Mouse (Mus musculus): Measurements from ENCODE around the gene Pla2g7. TPM values are rescaled to one million over a fixed set of nuclear protein-coding genes. Genes with fewer than 3 reads are reported as not detected.

The Pla2g7 gene
- polyA plus RNA-seq, 1 experiment: 2.9 TPM

GRCm38 (mm10) chr17:43640825-43641224 lies 72.9 kb downstream of the Pla2g7 start:
- Histone ChIP-seq H3K4me3 (ENCODE audit: insufficient read depth, poor library complexity, severe bottlenecking) (no peak overlapping the region), H3K79me3 (ENCODE audit: low read depth) (no peaks in the 10 kb centered on the region), H3K36me3 (ENCODE audit: control insufficient read depth, insufficient read depth) (peaks cover 13% of the 10 kb centered on the region), H3K79me2 (ENCODE audit: control insufficient read depth, insufficient read depth) (no peaks in the 10 kb centered on the region), H3K27me3 (ENCODE audit: control insufficient read depth, insufficient read depth, insufficient read length) (no peaks in the 10 kb centered on the region), H3ac (ENCODE audit: control insufficient read depth, insufficient read length, low read depth) (no peak overlapping the region)
- TF ChIP-seq MYOG (IDR thresholded peaks at IDR 0.05; ENCODE audit: control insufficient read depth, extremely low read depth, insufficient read length): no peak
- TF ChIP-seq MYOD1 (IDR thresholded peaks at IDR 0.05; ENCODE audit: control insufficient read depth, insufficient read length, low read depth): no peak
- TF ChIP-seq CTCF (IDR thresholded peaks at IDR 0.05; ENCODE audit: control insufficient read depth, insufficient read depth, insufficient read length): no peak
- no peak for TF ChIP-seq CEBPB (IDR thresholded peaks at IDR 0.05; ENCODE audit: low read depth)
- no peak for TF ChIP-seq MAX (IDR thresholded peaks at IDR 0.05)
- TF ChIP-seq USF1 (IDR thresholded peaks at IDR 0.05; ENCODE audit: low read depth): no peak
- TF ChIP-seq FOSL1 (IDR thresholded peaks at IDR 0.05; ENCODE audit: insufficient read depth, low read length, poor library complexity, severe bottlenecking): no peak

- Histone ChIP-seq H3K79me3 (ENCODE audit: low read depth) (no peaks in the 10 kb centered on the region), H3K27me3 (ENCODE audit: control insufficient read depth, insufficient read depth, insufficient read length) (no peaks in the 10 kb centered on the region), H3ac (ENCODE audit: control insufficient read depth, insufficient read length, low read depth) (no peak overlapping the region), H3K4me3 (ENCODE audit: insufficient read depth, poor library complexity, severe bottlenecking) (no peak overlapping the region), H3K36me3 (ENCODE audit: control insufficient read depth, insufficient read depth) (peaks cover 13% of the 10 kb centered on the region), H3K79me2 (ENCODE audit: control insufficient read depth, insufficient read depth) (no peaks in the 10 kb centered on the region)
- TF ChIP-seq USF1 (IDR thresholded peaks at IDR 0.05; ENCODE audit: low read depth) (no peak), CEBPB (IDR thresholded peaks at IDR 0.05; ENCODE audit: low read depth) (no peak), FOSL1 (IDR thresholded peaks at IDR 0.05; ENCODE audit: insufficient read depth, low read length, poor library complexity, severe bottlenecking) (no peak), MYOD1 (IDR thresholded peaks at IDR 0.05; ENCODE audit: control insufficient read depth, insufficient read length, low read depth) (no peak), MYOG (IDR thresholded peaks at IDR 0.05; ENCODE audit: control insufficient read depth, extremely low read depth, insufficient read length) (no peak), MAX (IDR thresholded peaks at IDR 0.05) (no peak), CTCF (IDR thresholded peaks at IDR 0.05; ENCODE audit: control insufficient read depth, insufficient read depth, insufficient read length) (no peak)
These were observed 75.3 kb downstream of the Pla2g7 start for GRCm38 (mm10) chr17:43643191-43643590.

DNA sequence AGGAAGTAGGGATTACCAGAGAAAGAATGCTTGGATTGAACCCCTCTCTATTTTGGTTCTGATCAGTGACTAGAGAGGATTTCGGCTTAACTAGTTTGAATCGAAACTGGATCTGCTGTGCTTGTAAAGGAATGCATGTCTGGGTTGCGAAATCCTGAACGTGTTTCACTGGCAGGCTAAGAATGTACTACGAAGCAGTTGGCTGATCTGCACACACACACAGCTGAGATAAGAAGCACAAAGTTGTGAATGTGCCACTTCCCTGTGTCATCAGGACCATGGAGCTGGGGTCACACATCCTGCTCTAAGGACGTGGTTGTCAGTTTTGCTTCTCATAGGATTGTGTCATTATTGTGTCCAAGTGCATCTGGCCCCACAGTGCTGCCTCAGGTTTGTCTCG lies 76.5 kb downstream of the Pla2g7 start:
- Histone ChIP-seq H3K79me2 (ENCODE audit: control insufficient read depth, insufficient read depth) (no peaks in the 10 kb centered on the region), H3ac (ENCODE audit: control insufficient read depth, insufficient read length, low read depth) (no peak overlapping the region), H3K4me3 (ENCODE audit: insufficient read depth, poor library complexity, severe bottlenecking) (no peak overlapping the region), H3K36me3 (ENCODE audit: control insufficient read depth, insufficient read depth) (peaks cover 13% of the 10 kb centered on the region), H3K79me3 (ENCODE audit: low read depth) (no peaks in the 10 kb centered on the region), H3K27me3 (ENCODE audit: control insufficient read depth, insufficient read depth, insufficient read length) (no peaks in the 10 kb centered on the region)
- TF ChIP-seq USF1 (IDR thresholded peaks at IDR 0.05; ENCODE audit: low read depth) (no peak), MAX (IDR thresholded peaks at IDR 0.05) (no peak), CTCF (IDR thresholded peaks at IDR 0.05; ENCODE audit: control insufficient read depth, insufficient read depth, insufficient read length) (no peak), CEBPB (IDR thresholded peaks at IDR 0.05; ENCODE audit: low read depth) (peak; percentile 65), MYOD1 (IDR thresholded peaks at IDR 0.05; ENCODE audit: control insufficient read depth, insufficient read length, low read depth) (no peak), MYOG (IDR thresholded peaks at IDR 0.05; ENCODE audit: control insufficient read depth, extremely low read depth, insufficient read length) (no peak)

GRCm38 (mm10) chr17:43645136-43645535 lies 77.2 kb downstream of the Pla2g7 start:
- H3ac ChIP-seq (ENCODE audit: control insufficient read depth, insufficient read length, low read depth): no peak overlapping the region
- no peaks in the 10 kb centered on the region for H3K79me3 ChIP-seq (ENCODE audit: low read depth)
- TF ChIP-seq MAX (IDR thresholded peaks at IDR 0.05) (no peak), CEBPB (IDR thresholded peaks at IDR 0.05; ENCODE audit: low read depth) (no peak)
- no peak overlapping the region for H3K4me3 ChIP-seq (ENCODE audit: insufficient read depth, poor library complexity, severe bottlenecking)
- H3K79me2 ChIP-seq (ENCODE audit: control insufficient read depth, insufficient read depth): no peaks in the 10 kb centered on the region
- no peaks in the 10 kb centered on the region for H3K27me3 ChIP-seq (ENCODE audit: control insufficient read depth, insufficient read depth, insufficient read length)
- H3K36me3 ChIP-seq (ENCODE audit: control insufficient read depth, insufficient read depth): peaks cover 13% of the 10 kb centered on the region

DNA sequence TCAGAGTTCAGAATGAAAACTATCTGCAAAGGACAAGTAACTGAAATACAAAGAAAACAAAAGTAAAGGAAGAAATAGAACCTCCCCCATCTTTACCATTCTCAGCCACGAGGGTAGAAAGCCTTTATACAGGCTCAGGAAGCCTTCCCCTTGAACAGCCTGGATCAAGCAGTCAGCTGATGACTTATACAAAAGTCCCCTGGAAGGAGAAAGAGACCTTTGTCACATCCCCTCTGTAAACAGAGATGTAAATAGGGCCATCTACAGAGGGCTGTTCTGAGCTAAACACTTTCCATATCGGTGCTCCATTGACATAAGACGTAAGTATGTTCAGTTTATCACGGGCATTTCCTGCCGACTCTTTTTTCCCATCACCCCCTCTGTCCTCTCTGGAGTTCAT lies 79.0 kb downstream of the Pla2g7 start:
- Histone ChIP-seq H3K79me2 (ENCODE audit: control insufficient read depth, insufficient read depth) (no peaks in the 10 kb centered on the region), H3ac (ENCODE audit: control insufficient read depth, insufficient read length, low read depth) (no peak overlapping the region), H3K79me3 (ENCODE audit: low read depth) (no peaks in the 10 kb centered on the region), H3K27me3 (ENCODE audit: control insufficient read depth, insufficient read depth, insufficient read length) (no peaks in the 10 kb centered on the region), H3K4me3 (ENCODE audit: insufficient read depth, poor library complexity, severe bottlenecking) (no peak overlapping the region), H3K36me3 (ENCODE audit: control insufficient read depth, insufficient read depth) (peaks cover 13% of the 10 kb centered on the region)
- TF ChIP-seq MYOG (IDR thresholded peaks at IDR 0.05; ENCODE audit: control insufficient read depth, extremely low read depth, insufficient read length): no peak
- no peak for TF ChIP-seq MAX (IDR thresholded peaks at IDR 0.05)
- no peak for TF ChIP-seq MYOD1 (IDR thresholded peaks at IDR 0.05; ENCODE audit: control insufficient read depth, insufficient read length, low read depth)
- no peak for TF ChIP-seq FOSL1 (IDR thresholded peaks at IDR 0.05; ENCODE audit: insufficient read depth, low read length, poor library complexity, severe bottlenecking)
- TF ChIP-seq CTCF (IDR thresholded peaks at IDR 0.05; ENCODE audit: control insufficient read depth, insufficient read depth, insufficient read length): no peak
- no peak for TF ChIP-seq CEBPB (IDR thresholded peaks at IDR 0.05; ENCODE audit: low read depth)
- TF ChIP-seq USF1 (IDR thresholded peaks at IDR 0.05; ENCODE audit: low read depth): no peak

- Histone ChIP-seq H3ac (ENCODE audit: control insufficient read depth, insufficient read length, low read depth) (no peak overlapping the region), H3K79me3 (ENCODE audit: low read depth) (no peaks in the 10 kb centered on the region), H3K36me3 (ENCODE audit: control insufficient read depth, insufficient read depth) (peaks cover 12% of the 10 kb centered on the region), H3K27me3 (ENCODE audit: control insufficient read depth, insufficient read depth, insufficient read length) (no peaks in the 10 kb centered on the region), H3K79me2 (ENCODE audit: control insufficient read depth, insufficient read depth) (no peaks in the 10 kb centered on the region), H3K4me3 (ENCODE audit: insufficient read depth, poor library complexity, severe bottlenecking) (no peak overlapping the region)
- no peak for TF ChIP-seq MYOD1 (IDR thresholded peaks at IDR 0.05; ENCODE audit: control insufficient read depth, insufficient read length, low read depth)
- no peak for TF ChIP-seq MAX (IDR thresholded peaks at IDR 0.05)
- no peak for TF ChIP-seq CTCF (IDR thresholded peaks at IDR 0.05; ENCODE audit: control insufficient read depth, insufficient read depth, insufficient read length)
- no peak for TF ChIP-seq USF1 (IDR thresholded peaks at IDR 0.05; ENCODE audit: low read depth)
- no peak for TF ChIP-seq CEBPB (IDR thresholded peaks at IDR 0.05; ENCODE audit: low read depth)
- TF ChIP-seq FOSL1 (IDR thresholded peaks at IDR 0.05; ENCODE audit: insufficient read depth, low read length, poor library complexity, severe bottlenecking): no peak
- no peak for TF ChIP-seq MYOG (IDR thresholded peaks at IDR 0.05; ENCODE audit: control insufficient read depth, extremely low read depth, insufficient read length)
These were observed 81.9 kb downstream of the Pla2g7 start for GRCm38 (mm10) chr17:43649641-43650436.

Data from C2C12 (cell line).